Mouse (Mus musculus) brown adipose tissue, adult 24 weeks (tissue): ENCODE measurements around the gene Mcm2. TPM values are rescaled to one million over a fixed set of nuclear protein-coding genes. Genes with fewer than 3 reads are reported as not detected.

Experiments
- H3K27ac ChIP-seq: fragments of 200-500 bp; replicated peaks from 2 replicates; pipeline ENCODE4 v1.5.1; 2012; ENCODE audit warnings: low read depth, mild to moderate bottlenecking, low read length
- H3K4me1 ChIP-seq: fragments of 200-500 bp; 2 replicates; pipeline ENCODE4 v1.6.1; 2012; ENCODE audit warnings: low read length, mixed read lengths; ENCODE audit not compliant: control insufficient read depth, insufficient read depth, insufficient read length
- H3K4me3 ChIP-seq: fragments of 200-500 bp; 2 replicates; pipeline ENCODE4 v1.5.1; 2012; ENCODE audit warnings: low read depth, mild to moderate bottlenecking, low read length, moderate library complexity; ENCODE audit not compliant: insufficient read depth
- polyA plus RNA-seq: library from polyadenylated mRNA; stranded (reverse); fragments of >200 nt; gene quantifications from 2 replicates; pipeline ENCODE4 v1.2.4, GENCODE M21; 2012; ENCODE audit not compliant: missing spikeins, insufficient read depth, insufficient read length

Gene Mcm2
- polyA plus RNA-seq, 1 experiment, result 1.7 TPM

- Histone ChIP-seq H3K4me3 (0 out of 2 replicates have a peak overlapping the region, but pooled peaks have one; percentile 7), H3K27ac (no peak overlapping the region), H3K4me1 (peaks cover 5% of the 10 kb centered on the region; the same call in 1 of the 2 replicates)
Observed at GRCm38 (mm10) chr6:88839135-88839970, 59.2 kb downstream of the Mcm2 start.

GRCm38 (mm10) chr6:88838613-88839012 lies 60.0 kb downstream of the Mcm2 start:
- Histone ChIP-seq H3K4me3 (no peak overlapping the region), H3K4me1 (peaks cover 5% of the 10 kb centered on the region; the same call in 1 of the 2 replicates), H3K27ac (no peak overlapping the region)

- Histone ChIP-seq H3K27ac (no peak overlapping the region), H3K4me3 (no peak overlapping the region), H3K4me1 (peaks cover 3% of the 10 kb centered on the region; the same call in 1 of the 2 replicates)
Observed at GRCm38 (mm10) chr6:88837999-88838398, 60.6 kb downstream of the Mcm2 start.

GRCm38 (mm10) chr6:88836178-88836819 lies 62.3 kb downstream of the Mcm2 start:
- no peak overlapping the region for H3K27ac ChIP-seq
- H3K4me1 ChIP-seq, result peaks cover 3% of the 10 kb centered on the region; the same call in 1 of the 2 replicates
- no peak overlapping the region for H3K4me3 ChIP-seq

- H3K4me3 ChIP-seq, result no peak overlapping the region
- H3K27ac ChIP-seq, result no peak overlapping the region
Observed at GRCm38 (mm10) chr6:88835047-88835446, 63.5 kb downstream of the Mcm2 start.

More at GRCm38 (mm10) chr6:88835047-88835446, 63.5 kb downstream of the Mcm2 start:
- peaks cover 6% of the 10 kb centered on the region; the same call in 1 of the 2 replicates for H3K4me1 ChIP-seq

Other genes with a start within 250 kb of the Mcm2 start
- 257 and 493 TPM in 2 replicates for gene Mgll, start 174.4 kb downstream of the Mcm2 start, polyA plus RNA-seq
- 8.6 and 12.6 TPM in 2 replicates for gene Abtb1, start 56.8 kb downstream of the Mcm2 start, polyA plus RNA-seq
- 1.1 and 1.6 TPM in 2 replicates for gene Podxl2, start 23.7 kb downstream of the Mcm2 start, polyA plus RNA-seq
- 15.5 and 17.5 TPM in 2 replicates for gene Tpra1, start 3.5 kb upstream of the Mcm2 start, polyA plus RNA-seq